Mouse (Mus musculus) stomach, embryonic 14.5 days (tissue): ENCODE measurements around the gene Ipo8. TPM values are rescaled to one million over a fixed set of nuclear protein-coding genes. Genes with fewer than 3 reads are reported as not detected.

Experiments
- ATAC-seq: fragments of 200-750 bp; cut with Nextera tagmentation; 2 replicates; pipeline ENCODE4 v1.8.0; 2017; ENCODE audit warnings: low read depth, moderate TSS enrichment; ENCODE audit not compliant: insufficient number of reproducible peaks, insufficient read depth, low FRiP score
- H3K27ac ChIP-seq: fragments of 300-500 bp; sonication (generic); 2 replicates; pipeline ENCODE4 v1.5.1; 2014; ENCODE audit warnings: mild to moderate bottlenecking, low read length, moderate library complexity, mixed read lengths
- H3K27me3 ChIP-seq: fragments of 300-500 bp; sonication (generic); 2 replicates; pipeline ENCODE4 v1.6.1; 2014; ENCODE audit warnings: low read length, control low read depth, mixed read lengths; ENCODE audit not compliant: control insufficient read depth, insufficient read depth
- H3K36me3 ChIP-seq: fragments of 300-500 bp; sonication (generic); 2 replicates; pipeline ENCODE4 v1.6.1; 2014; ENCODE audit warnings: mild to moderate bottlenecking, control low read depth, low read length, moderate library complexity, mixed read lengths; ENCODE audit not compliant: control insufficient read depth, insufficient read depth
- H3K4me1 ChIP-seq: fragments of 300-500 bp; sonication (generic); 2 replicates; pipeline ENCODE4 v1.6.1; 2014; ENCODE audit warnings: low read length, control low read depth, mixed read lengths; ENCODE audit not compliant: control insufficient read depth, insufficient read depth
- H3K4me2 ChIP-seq: fragments of 300-500 bp; sonication (generic); replicated peaks from 2 replicates; pipeline ENCODE4 v1.6.1; 2014; ENCODE audit warnings: low read depth, low read length, control low read depth
- H3K4me3 ChIP-seq: fragments of 300-500 bp; sonication (generic); 2 replicates; pipeline ENCODE4 v1.5.1; 2014; ENCODE audit warnings: low read depth, low read length, control low read depth
- H3K9ac ChIP-seq: fragments of 300-500 bp; sonication (generic); replicated peaks from 2 replicates; pipeline ENCODE4 v1.6.1; 2014; ENCODE audit warnings: low read depth, mild to moderate bottlenecking, control low read depth, low read length, moderate library complexity, mixed read lengths
- H3K9me3 ChIP-seq: fragments of 300-500 bp; sonication (generic); 2 replicates; pipeline ENCODE4 v1.6.1; 2016; ENCODE audit warnings: low read depth, low read length, control low read depth; ENCODE audit not compliant: control insufficient read depth
- WGBS: fragments of 180-500 bp; shearing (Covaris S2); extraction: QIAGEN DNeasy Blood & Tissue Kit; methylation state at CpG from one replicate; pipeline ENCODE4 v1.1.7; 2014; 5-methylcytosine and 5-hydroxymethylcytosine counted together
- polyA plus RNA-seq: library from polyadenylated mRNA; unstranded; fragments of >200 nt; fragmentation: Nextera tagmentation; extraction: Ambion mirVana; gene quantifications from 2 replicates; pipeline ENCODE4 v1.2.1, GENCODE M21; 2014

Gene Ipo8
- polyA plus RNA-seq, 1 experiment from 2014 or later, result 27.2 TPM

- H3K4me1 ChIP-seq, result 0 out of 2 replicates have a peak, but pooled peaks cover 4% of the 10 kb centered on the region
- no peak overlapping the region for H3K4me2 ChIP-seq
- ATAC-seq, result no peak
- H3K36me3 ChIP-seq, result no peaks in the 10 kb centered on the region
- H3K4me3 ChIP-seq, result no peak overlapping the region
- H3K27me3 ChIP-seq, result no peaks in the 10 kb centered on the region
- 61% methylated on average over 8 of the region's 8 CpGs for WGBS
- H3K9ac ChIP-seq, result no peak overlapping the region
- no peak overlapping the region for H3K27ac ChIP-seq
- H3K9me3 ChIP-seq, result no peaks in the 10 kb centered on the region
These were observed 90.6 kb downstream of the Ipo8 start for GRCm38 (mm10) chr6:148740521-148741226.

GRCm38 (mm10) chr6:148736390-148736789, 94.9 kb downstream of the Ipo8 start:
- Histone ChIP-seq H3K9ac (no peak overlapping the region), H3K36me3 (no peaks in the 10 kb centered on the region), H3K4me1 (0 out of 2 replicates have a peak, but pooled peaks cover 4% of the 10 kb centered on the region), H3K9me3 (no peaks in the 10 kb centered on the region), H3K4me3 (no peak overlapping the region), H3K27ac (no peak overlapping the region), H3K27me3 (no peaks in the 10 kb centered on the region), H3K4me2 (no peak overlapping the region)
- no peak for ATAC-seq
- 85% methylated on average over 1 of the region's 1 CpGs for WGBS

GRCm38 (mm10) chr6:148734012-148734411, 97.3 kb downstream of the Ipo8 start:
- no peak overlapping the region for H3K4me3 ChIP-seq
- no peak overlapping the region for H3K27ac ChIP-seq
- H3K4me1 ChIP-seq, result no peaks in the 10 kb centered on the region
- no peaks in the 10 kb centered on the region for H3K27me3 ChIP-seq
- 94% methylated on average over 20 of the region's 20 CpGs for WGBS
- ATAC-seq, result no peak
- no peak overlapping the region for H3K4me2 ChIP-seq
- no peak overlapping the region for H3K9ac ChIP-seq
- no peaks in the 10 kb centered on the region for H3K36me3 ChIP-seq
- no peaks in the 10 kb centered on the region for H3K9me3 ChIP-seq

GRCm38 (mm10) chr6:148732920-148733319, 98.3 kb downstream of the Ipo8 start:
- peaks cover 6% of the 10 kb centered on the region; the same call in 1 of the 2 replicates for H3K4me1 ChIP-seq
- H3K36me3 ChIP-seq, result no peaks in the 10 kb centered on the region
- no peak overlapping the region for H3K4me3 ChIP-seq
- ATAC-seq, result no peak
- WGBS, result 91% methylated on average over 1 of the region's 1 CpGs
- no peak overlapping the region for H3K27ac ChIP-seq
- no peaks in the 10 kb centered on the region for H3K9me3 ChIP-seq
- no peak overlapping the region for H3K9ac ChIP-seq
- no peak overlapping the region for H3K4me2 ChIP-seq
- no peaks in the 10 kb centered on the region for H3K27me3 ChIP-seq

- Histone ChIP-seq H3K27me3 (no peaks in the 10 kb centered on the region), H3K9ac (no peak overlapping the region), H3K27ac (no peak overlapping the region), H3K4me2 (no peak overlapping the region), H3K36me3 (no peaks in the 10 kb centered on the region), H3K4me1 (peaks cover 8% of the 10 kb centered on the region; the same call in 1 of the 2 replicates), H3K4me3 (no peak overlapping the region), H3K9me3 (no peaks in the 10 kb centered on the region)
- no peak for ATAC-seq
- WGBS, result 34% methylated on average over 3 of the region's 3 CpGs
These were observed 102.7 kb downstream of the Ipo8 start for GRCm38 (mm10) chr6:148728571-148728970.

- Histone ChIP-seq H3K27ac (peak overlapping the region; percentile 39; the same call in 1 of the 2 replicates), H3K9ac (no peak overlapping the region), H3K36me3 (no peaks in the 10 kb centered on the region), H3K4me3 (no peak overlapping the region), H3K4me2 (no peak overlapping the region), H3K4me1 (peaks cover 8% of the 10 kb centered on the region; the same call in 1 of the 2 replicates), H3K9me3 (no peaks in the 10 kb centered on the region), H3K27me3 (no peaks in the 10 kb centered on the region)
- no peak for ATAC-seq
- 32% methylated on average over 6 of the region's 6 CpGs for WGBS
These were observed 103.3 kb downstream of the Ipo8 start for GRCm38 (mm10) chr6:148727871-148728524.

- 49% methylated on average over 3 of the region's 3 CpGs for WGBS
- H3K4me3 ChIP-seq, result no peak overlapping the region
- H3K9me3 ChIP-seq, result no peaks in the 10 kb centered on the region
- peaks cover 8% of the 10 kb centered on the region; the same call in 1 of the 2 replicates for H3K4me1 ChIP-seq
- no peak overlapping the region for H3K4me2 ChIP-seq
- no peaks in the 10 kb centered on the region for H3K27me3 ChIP-seq
- no peaks in the 10 kb centered on the region for H3K36me3 ChIP-seq
- no peak for ATAC-seq
- no peak overlapping the region for H3K27ac ChIP-seq
- no peak overlapping the region for H3K9ac ChIP-seq
These were observed 106.8 kb downstream of the Ipo8 start for GRCm38 (mm10) chr6:148724453-148724852.
